Mouse (Mus musculus): ENCODE data around the gene Dmrtb1.

Gene Dmrtb1

GRCm38 (mm10) chr4:107681099-107681849 lies 2.8 kb downstream of the Dmrtb1 start:
- DNase-seq (ENCODE audit: low spot score in 2 of 2) = no peak

GRCm38 (mm10) chr4:107680311-107681098 lies 3.5 kb downstream of the Dmrtb1 start:
- no peak for DNase-seq (ENCODE audit: low spot score in 2 of 2)

- no peak for DNase-seq (ENCODE audit: low spot score in 2 of 2)
These were observed 8.4 kb downstream of the Dmrtb1 start for GRCm38 (mm10) chr4:107675645-107676044.

GRCm38 (mm10) chr4:107674322-107674644 lies 9.7 kb downstream of the Dmrtb1 start:
- DNase-seq (ENCODE audit: low spot score in 2 of 2) = no peak

- peak; percentile 72 to 90 for DNase-seq (ENCODE audit: low spot score in 2 of 2)
These were observed 10.2 kb downstream of the Dmrtb1 start for GRCm38 (mm10) chr4:107673638-107674321.

GRCm38 (mm10) chr4:107670731-107671130 lies 13.3 kb downstream of the Dmrtb1 start:
- DNase-seq (ENCODE audit: low spot score in 2 of 2) = no peak

GRCm38 (mm10) chr4:107668514-107668913 lies 15.5 kb downstream of the Dmrtb1 start:
- no peak for DNase-seq (ENCODE audit: low spot score in 2 of 2)

- DNase-seq (ENCODE audit: low spot score in 2 of 2) = no peak
These were observed 23.4 kb downstream of the Dmrtb1 start for GRCm38 (mm10) chr4:107660649-107661048.

DNA sequence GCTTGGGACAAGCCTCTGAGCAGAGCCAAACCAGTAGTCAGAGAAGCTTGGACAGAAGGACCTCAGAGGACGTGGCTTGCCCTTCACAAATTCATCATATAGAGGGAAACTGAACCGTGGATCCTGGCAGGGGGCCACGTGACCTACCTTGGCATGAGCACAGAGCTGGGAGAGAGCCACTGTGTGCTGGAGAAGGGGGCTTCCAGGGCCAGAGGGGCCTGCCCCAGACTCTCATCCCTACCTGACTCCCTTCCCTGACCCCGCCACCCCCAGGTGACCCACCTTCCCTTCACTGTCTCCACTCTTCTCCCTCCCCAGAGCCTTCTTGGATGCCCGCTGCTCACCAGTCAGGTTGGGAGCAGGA lies 30.8 kb downstream of the Dmrtb1 start:
- DNase-seq (ENCODE audit: low spot score in 2 of 2) = no peak

DNA sequence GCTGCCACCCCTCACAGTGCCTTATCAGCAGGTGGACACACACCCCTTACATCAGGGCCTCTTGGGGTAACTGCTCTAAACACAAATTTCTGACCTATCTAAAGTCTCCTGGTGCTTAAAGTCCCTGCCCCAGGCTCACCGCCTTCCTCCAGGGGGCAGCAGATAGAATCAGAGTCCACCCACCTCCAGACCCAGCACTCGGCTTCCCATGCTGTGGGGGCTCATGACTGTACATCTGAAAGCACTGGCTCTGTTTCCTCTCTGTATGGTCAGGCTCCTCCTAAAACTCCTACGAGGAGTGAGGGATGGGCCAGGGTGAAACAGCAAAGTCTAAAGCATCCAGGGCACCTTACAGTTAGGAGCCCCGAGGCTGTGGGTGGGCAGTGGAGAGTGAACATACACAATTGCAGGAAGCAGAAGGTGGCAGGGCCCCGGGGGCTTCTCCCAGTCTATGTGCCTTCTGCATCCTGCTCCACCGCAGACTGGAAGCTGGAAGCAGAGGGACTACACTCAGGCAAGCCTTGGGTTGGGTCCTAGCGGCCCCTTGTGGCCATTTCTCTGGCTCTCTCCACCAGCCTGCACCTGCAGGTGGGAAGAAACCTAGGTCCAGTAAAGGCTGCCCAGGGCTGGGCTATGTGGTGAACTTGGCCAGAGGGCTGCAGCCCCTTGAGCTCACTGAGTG lies 31.3 kb downstream of the Dmrtb1 start:
- DNase-seq (ENCODE audit: low spot score in 2 of 2) = peak in 1 of 2 experiments; percentile 48

- DNase-seq (ENCODE audit: low spot score in 2 of 2) = no peak
These were observed 33.0 kb downstream of the Dmrtb1 start for GRCm38 (mm10) chr4:107651021-107651496.

- DNase-seq (ENCODE audit: low spot score in 2 of 2) = no peak
These were observed 35.0 kb downstream of the Dmrtb1 start for GRCm38 (mm10) chr4:107648959-107649485.

GRCm38 (mm10) chr4:107641624-107642023 lies 42.4 kb downstream of the Dmrtb1 start:
- no peak for DNase-seq (ENCODE audit: low spot score in 2 of 2)

- DNase-seq (ENCODE audit: low spot score in 2 of 2) = no peak
These were observed 45.7 kb downstream of the Dmrtb1 start for GRCm38 (mm10) chr4:107638303-107638702.

GRCm38 (mm10) chr4:107637670-107638069 lies 46.4 kb downstream of the Dmrtb1 start:
- DNase-seq (ENCODE audit: low spot score in 2 of 2) = peak in 1 of 2 experiments; percentile 51

- DNase-seq (ENCODE audit: low spot score in 2 of 2) = no peak
These were observed 47.9 kb downstream of the Dmrtb1 start for GRCm38 (mm10) chr4:107636099-107636498.

DNA sequence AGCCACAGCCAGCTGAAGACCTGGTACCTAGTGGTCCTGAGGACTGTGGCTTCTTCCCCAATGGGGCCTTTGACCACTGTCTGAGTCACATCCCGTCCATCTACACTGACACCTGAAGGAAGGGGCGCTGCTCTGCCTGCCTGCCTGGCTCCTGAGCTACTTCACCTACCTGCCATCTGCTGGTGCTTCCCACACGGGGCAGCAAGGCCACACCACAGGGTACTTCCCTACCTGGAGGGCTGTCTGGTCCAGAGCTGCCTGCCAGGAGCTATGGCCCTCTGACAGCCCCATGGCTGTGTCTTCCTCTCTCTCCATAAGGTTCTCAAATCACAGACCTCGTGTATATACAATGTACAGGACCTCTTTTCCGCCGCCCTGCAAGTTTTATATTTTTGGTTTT lies 49.4 kb downstream of the Dmrtb1 start:
- no peak for DNase-seq (ENCODE audit: low spot score in 2 of 2)

GRCm38 (mm10) chr4:107628921-107629411 lies 55.1 kb downstream of the Dmrtb1 start:
- DNase-seq (ENCODE audit: low spot score in 2 of 2) = no peak

- DNase-seq (ENCODE audit: low spot score in 2 of 2) = no peak
These were observed 55.8 kb downstream of the Dmrtb1 start for GRCm38 (mm10) chr4:107628226-107628625.

All from thymus, postnatal 10 days (tissue).